Mouse (Mus musculus) ES-E14 (cell line): Measurements from ENCODE around the gene Fam118a. TPM values are rescaled to one million over a fixed set of nuclear protein-coding genes. Genes with fewer than 3 reads are reported as not detected.

Experiments used
- DNase-seq: peaks from one replicate; pipeline ENCODE4 v3.0.0-alpha.2; 2013; ENCODE audit warnings: low read depth, low spot score
- H3K27ac ChIP-seq: 2 replicates; pipeline ENCODE4 v1.5.1; 2012; ENCODE audit warnings: low read depth, mild to moderate bottlenecking, low read length, moderate library complexity, mixed read lengths; ENCODE audit not compliant: poor library complexity, insufficient read depth, severe bottlenecking
- H3K36me3 ChIP-seq: 2 replicates; pipeline ENCODE4 v1.6.1; 2012; ENCODE audit warnings: mild to moderate bottlenecking, low read length, moderate library complexity, mixed read lengths; ENCODE audit not compliant: control insufficient read depth, poor library complexity, insufficient read depth, severe bottlenecking
- H3K4me1 ChIP-seq, 2 experiments: fragments of 150-350 bp in 1 of 2; sonication (generic) in 1 of 2; 2 replicates each; pipeline ENCODE4 v1.6.1; 2012; ENCODE audit warnings: low read length in 2 of 2, mild to moderate bottlenecking in 1 of 2, mixed read lengths in 1 of 2; ENCODE audit not compliant: control insufficient read depth in 2 of 2, insufficient read depth in 2 of 2, poor library complexity in 1 of 2
- H3K4me3 ChIP-seq, 2 experiments: fragments of 150-350 bp in 1 of 2; sonication (generic) in 1 of 2; 2 replicates each; pipeline ENCODE4 v1.5.1; 2012; ENCODE audit warnings: low read length in 2 of 2, low read depth in 1 of 2, mild to moderate bottlenecking in 1 of 2, mixed read lengths in 1 of 2; ENCODE audit not compliant: insufficient read depth in 1 of 2, poor library complexity in 1 of 2, severe bottlenecking in 1 of 2
- H3K9ac ChIP-seq: 2 replicates; pipeline ENCODE4 v1.6.1; 2012; ENCODE audit warnings: low read depth, mild to moderate bottlenecking, low read length, mixed read lengths; ENCODE audit not compliant: poor library complexity, insufficient read depth, severe bottlenecking
- H3K9me3 ChIP-seq: fragments of 150-350 bp; sonication (generic); 2 replicates; pipeline ENCODE4 v1.6.1; 2012; ENCODE audit warnings: low read depth, mild to moderate bottlenecking, low read length; ENCODE audit not compliant: control insufficient read depth, insufficient read depth
- CHD2 ChIP-seq: IDR thresholded peaks from 2 replicates; pipeline ENCODE4 v1.6.1; 2014; ENCODE audit warnings: mild to moderate bottlenecking, low read depth, low read length, inconsistent platforms
- HCFC1 ChIP-seq: IDR thresholded peaks from 2 replicates; pipeline ENCODE4 v1.6.1; 2012; ENCODE audit warnings: low read length, inconsistent platforms, borderline replicate concordance; ENCODE audit not compliant: insufficient read depth
- MAFK ChIP-seq: IDR thresholded peaks from 2 replicates; pipeline ENCODE4 v1.6.1; 2014; ENCODE audit warnings: mild to moderate bottlenecking, low read depth, low read length, inconsistent platforms; ENCODE audit not compliant: insufficient read depth
- ZC3H11A ChIP-seq: IDR thresholded peaks from 2 replicates; pipeline ENCODE4 v1.6.1; 2012; ENCODE audit warnings: low read depth, mild to moderate bottlenecking, inconsistent platforms, low read length, borderline replicate concordance
- ZNF384 ChIP-seq: IDR thresholded peaks from 2 replicates; pipeline ENCODE4 v1.6.1; 2012; ENCODE audit warnings: low read depth, low read length, inconsistent platforms
- in situ Hi-C, 2 experiments: fragments of 600-800 bp; cut with MboI; formaldehyde crosslinking; loops; one replicate each; pipeline ENCODE4 v1.15.1; 2025; ENCODE audit warnings: low sequenced_read_pairs in 2 of 2, inconsistent platforms in 1 of 2; ENCODE audit not compliant: unreplicated experiment in 2 of 2
- total RNA-seq: library from RNA; depleted of rRNA; stranded (reverse); fragments of 300-350 nt; gene quantifications from 2 replicates; pipeline ENCODE4 v1.2.3, GENCODE M21; 2012

The Fam118a gene
- total RNA-seq, 1 experiment: 31.5 TPM

DNA sequence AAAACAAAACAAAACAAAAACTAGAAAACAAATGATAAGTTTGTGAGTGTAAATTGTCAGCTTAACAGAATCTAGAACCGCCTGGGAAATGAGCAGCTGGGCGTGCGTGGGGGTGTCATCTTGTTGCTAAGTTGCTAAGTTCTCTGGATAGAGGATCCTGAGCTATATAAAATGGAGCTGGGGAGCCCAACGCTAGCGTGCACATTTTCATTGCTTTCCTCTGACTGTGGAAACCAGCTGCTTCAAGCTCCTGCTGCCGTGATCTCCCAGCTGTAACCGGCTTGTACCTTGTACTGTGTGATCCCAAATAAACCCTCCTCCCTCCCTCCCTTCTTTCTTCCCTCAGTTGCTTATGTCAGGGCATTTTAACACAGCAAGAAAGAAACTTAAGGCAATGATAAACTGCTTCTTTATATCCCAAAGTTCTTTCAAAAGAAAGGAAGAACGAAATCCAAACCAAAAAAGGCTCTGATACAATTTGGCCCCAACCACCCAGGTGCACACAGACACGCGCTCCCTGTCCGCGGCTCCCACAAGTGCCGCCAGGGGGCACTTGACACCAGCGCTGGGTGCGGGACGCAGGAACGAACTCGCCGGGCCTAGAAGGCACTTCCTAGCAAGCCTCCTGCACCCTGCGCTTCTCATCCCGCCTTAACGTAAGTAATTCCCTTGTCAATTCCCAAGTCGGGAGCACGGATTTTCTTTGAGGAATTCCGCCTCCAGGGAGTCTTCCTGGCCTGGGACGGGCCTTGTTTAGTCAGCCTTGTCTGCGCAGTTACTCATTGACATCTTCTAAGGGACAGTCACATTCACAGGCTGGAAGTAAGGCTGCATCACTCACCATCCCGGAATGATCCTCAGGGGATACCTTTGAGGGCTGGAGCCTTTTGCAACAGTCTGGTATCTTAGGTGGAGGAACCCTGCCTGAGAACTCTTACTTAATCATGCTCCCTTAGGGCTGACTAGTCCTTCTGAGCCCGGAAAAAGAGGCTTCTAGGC is 27.5 kb upstream of the Fam118a start:
- Histone ChIP-seq H3K36me3 (no peaks in the 10 kb centered on the region), H3K4me1 (no peaks in the 10 kb centered on the region), H3K9me3 (no peaks in the 10 kb centered on the region), H3K9ac (no peak overlapping the region), H3K4me3 (0 out of 4 replicates have a peak overlapping the region, but pooled peaks of 1 of the 2 experiments have one; percentile 18), H3K27ac (no peak overlapping the region)
- DNase-seq: peak; percentile 60
- TF ChIP-seq ZC3H11A (peak; percentile 28; the same call in 1 of the 2 replicates), HCFC1 (no peak), ZNF384 (no peak)
- in situ Hi-C loops: no loop called here

DNA sequence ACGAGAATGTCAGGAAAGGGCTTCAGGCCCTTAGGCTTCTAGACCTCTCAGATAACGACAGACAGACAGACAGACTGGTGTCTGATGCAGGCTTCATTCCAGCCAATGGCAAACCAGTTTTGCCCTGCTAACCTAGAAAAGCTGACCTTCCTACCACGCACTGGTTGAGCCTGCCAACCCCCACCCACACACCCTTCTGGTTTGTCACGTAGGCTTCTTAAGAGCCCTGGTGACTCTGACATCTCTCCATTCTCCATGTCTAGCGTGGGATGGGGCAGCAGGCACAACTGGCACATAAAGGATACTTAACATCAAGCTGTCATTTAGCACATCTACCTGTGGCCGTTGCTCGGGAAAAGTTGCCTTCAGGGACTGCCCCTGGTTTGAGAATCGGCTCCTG is 19.1 kb upstream of the Fam118a start:
- Histone ChIP-seq H3K9ac (no peak overlapping the region), H3K9me3 (no peaks in the 10 kb centered on the region), H3K4me3 (no peak overlapping the region), H3K27ac (no peak overlapping the region), H3K4me1 (peaks cover 2 to 4% of the 10 kb centered on the region in 2 experiments; a peak in 1 of 4 replicates), H3K36me3 (no peaks in the 10 kb centered on the region)
- in situ Hi-C loops: no loop called here
- TF ChIP-seq MAFK (no peak), ZNF384 (no peak), ZC3H11A (no peak), CHD2 (no peak), HCFC1 (no peak)
- DNase-seq: no peak

DNA sequence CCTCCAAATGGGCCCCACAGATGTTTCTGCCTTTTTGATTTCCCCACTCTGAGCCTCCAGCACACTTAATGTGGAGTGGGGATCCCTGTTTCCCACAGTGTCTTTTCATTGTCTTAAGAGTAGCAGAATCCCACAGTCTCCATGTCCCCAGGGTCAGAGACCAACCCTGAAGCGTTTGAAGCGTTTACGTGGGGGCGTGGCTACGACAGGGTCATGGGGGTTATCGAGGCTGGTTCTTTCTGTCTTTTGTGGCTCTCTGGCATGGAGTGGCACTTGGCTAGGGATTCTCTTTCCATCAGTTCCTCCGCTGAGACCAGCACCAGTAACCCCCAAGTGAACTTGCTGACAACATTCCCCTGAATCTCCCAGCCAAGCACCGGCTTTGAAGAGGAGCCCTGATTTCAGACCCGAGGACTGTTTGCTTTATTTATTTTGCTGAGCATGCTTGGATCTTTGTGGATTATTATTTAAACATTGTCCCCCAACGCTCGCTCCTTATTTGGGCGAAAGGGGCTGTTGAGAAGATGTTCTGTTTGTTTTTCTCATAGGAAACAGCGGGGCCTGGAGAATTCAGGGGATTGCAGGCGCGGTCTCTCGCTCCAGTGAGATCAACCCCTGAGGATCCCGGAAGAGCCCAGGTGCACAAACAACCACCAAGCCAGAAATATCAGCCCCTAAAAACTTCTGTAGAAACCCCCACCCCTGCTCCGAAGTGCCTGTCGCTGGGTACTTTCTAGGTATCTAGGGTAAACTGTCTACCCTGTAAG is 16.7 kb upstream of the Fam118a start:
- Histone ChIP-seq H3K9ac (no peak overlapping the region), H3K27ac (no peak overlapping the region), H3K4me3 (no peak overlapping the region), H3K9me3 (no peaks in the 10 kb centered on the region), H3K4me1 (peaks cover under 1 to 2% of the 10 kb centered on the region in 2 experiments; a peak in 1 of 4 replicates), H3K36me3 (no peaks in the 10 kb centered on the region)
- in situ Hi-C loops: no loop called here
- DNase-seq: no peak
- TF ChIP-seq MAFK (no peak), HCFC1 (no peak), CHD2 (no peak), ZC3H11A (no peak), ZNF384 (no peak)

DNA sequence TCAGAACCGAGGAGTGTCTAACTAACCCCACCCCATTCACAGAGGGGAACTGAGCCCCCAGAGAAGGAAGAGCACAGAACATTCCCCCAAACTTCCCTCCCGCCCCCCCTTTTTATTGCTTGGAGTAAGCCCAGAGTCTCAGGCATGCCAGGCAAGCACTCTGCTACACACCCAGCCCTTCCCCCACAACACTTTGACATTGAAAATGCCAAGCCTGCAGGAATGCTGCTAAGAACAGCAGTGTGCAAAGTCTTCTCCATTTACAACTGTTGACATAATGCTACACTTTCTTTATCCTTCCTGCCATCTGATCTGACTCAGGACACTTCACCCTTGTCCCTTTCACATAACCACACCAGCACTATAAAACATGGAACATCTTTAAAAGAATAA is 16.1 kb upstream of the Fam118a start:
- in situ Hi-C loops: no loop called here
- TF ChIP-seq CHD2: no peak
- no peak overlapping the region for H3K4me3 ChIP-seq
- DNase-seq: no peak
- H3K36me3 ChIP-seq: no peaks in the 10 kb centered on the region
- no peak overlapping the region for H3K9ac ChIP-seq
- no peaks in the 10 kb centered on the region for H3K9me3 ChIP-seq
- H3K4me1 ChIP-seq: 0 out of 4 replicates have a peak, but pooled peaks cover 0 to 2% of the 10 kb centered on the region in 2 experiments
- H3K27ac ChIP-seq: no peak overlapping the region
